Mouse (Mus musculus) G1E (cell line): ENCODE results near the gene Rgs6.

Source experiments
- CTCF ChIP-seq: IDR thresholded peaks from 2 replicates; pipeline ENCODE4 v1.5.1; 2012; ENCODE audit warnings: low read depth, low read length, inconsistent platforms, mixed read lengths
- GATA1 ChIP-seq: IDR thresholded peaks from 2 replicates; pipeline ENCODE4 v1.6.1; 2012; ENCODE audit warnings: borderline replicate concordance, low read length, inconsistent platforms, mixed read lengths
- GATA2 ChIP-seq: IDR thresholded peaks from 2 replicates; pipeline ENCODE4 v1.6.1; 2012; ENCODE audit warnings: low read depth, low read length, inconsistent platforms, borderline replicate concordance
- POLR2AphosphoS5 ChIP-seq: IDR thresholded peaks from 2 replicates; pipeline ENCODE4 v1.6.1; 2012; ENCODE audit warnings: low read depth, low read length, inconsistent platforms; ENCODE audit not compliant: insufficient replicate concordance
- TAL1 ChIP-seq: conservative IDR thresholded peaks from 2 replicates; pipeline ENCODE4 v1.6.1; 2012; ENCODE audit warnings: low read depth, low read length, inconsistent platforms, mixed read lengths

GRCm38 (mm10) chr12:82922856-82923506 lies 334.9 kb downstream of the Rgs6 start:
- TF ChIP-seq CTCF, result no peak
- no peak for TF ChIP-seq GATA1
- TF ChIP-seq TAL1, result no peak
- no peak for TF ChIP-seq GATA2
- no peak for TF ChIP-seq POLR2AphosphoS5
